Mouse (Mus musculus) kidney, adult 18-20 months (tissue): ENCODE data around the gene Cntnap5b.
A peak's percentile ranks its signal among the peaks of the same experiment; 100 is the strongest.
"Not testable (repeated sequence)": the region's sequence is repeated elsewhere in the genome, so short reads cannot be mapped to it uniquely, and the experiment has no call there.

Experiments used
- DNase-seq: peaks from one replicate; pipeline ENCODE4 v3.0.0; 2021

The Cntnap5b gene

DNA sequence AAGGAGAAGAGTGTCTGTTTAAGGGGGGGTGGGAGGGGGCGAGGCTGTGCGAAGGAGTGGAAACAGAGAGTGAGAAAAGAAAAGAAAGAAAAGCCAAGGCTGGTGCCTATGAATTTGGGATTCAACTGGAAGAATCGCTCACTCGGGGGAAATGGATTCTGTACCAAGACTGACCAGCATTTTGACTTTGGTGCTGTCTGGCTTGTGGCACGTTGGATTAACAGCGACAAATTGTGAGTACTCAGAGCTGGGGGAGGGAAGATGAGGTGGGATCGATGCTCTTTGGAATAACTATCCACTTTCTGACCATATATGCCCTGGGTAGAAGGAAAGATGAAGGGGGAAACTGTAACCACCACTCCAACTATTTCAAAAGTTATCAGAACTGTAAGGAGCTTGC lies at the start of gene Cntnap5b:
Gene Cntnap5b (plus strand): TSS at position 152 of the 400 bp plus-strand sequence.
- DNase-seq: no peak

DNA sequence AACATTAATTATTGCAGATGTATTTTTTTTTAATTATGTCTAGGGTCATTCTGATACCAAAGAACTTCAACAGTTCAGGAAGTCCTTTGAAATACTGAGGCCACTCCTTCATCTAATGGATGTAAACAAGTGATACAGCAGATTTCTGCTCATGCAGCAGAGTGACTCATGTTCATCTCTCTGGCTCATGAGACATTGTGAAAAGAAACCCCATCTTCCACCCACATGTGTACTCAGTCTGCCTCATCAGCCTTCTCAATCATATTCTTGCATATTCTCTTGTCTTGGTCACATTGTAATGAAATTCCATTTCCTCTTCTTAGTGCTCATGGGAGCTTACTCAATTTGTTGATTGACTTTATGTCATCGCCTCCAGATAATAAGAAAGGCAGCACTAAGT lies 12.6 kb upstream of the Cntnap5b start:
- DNase-seq: no peak

DNA sequence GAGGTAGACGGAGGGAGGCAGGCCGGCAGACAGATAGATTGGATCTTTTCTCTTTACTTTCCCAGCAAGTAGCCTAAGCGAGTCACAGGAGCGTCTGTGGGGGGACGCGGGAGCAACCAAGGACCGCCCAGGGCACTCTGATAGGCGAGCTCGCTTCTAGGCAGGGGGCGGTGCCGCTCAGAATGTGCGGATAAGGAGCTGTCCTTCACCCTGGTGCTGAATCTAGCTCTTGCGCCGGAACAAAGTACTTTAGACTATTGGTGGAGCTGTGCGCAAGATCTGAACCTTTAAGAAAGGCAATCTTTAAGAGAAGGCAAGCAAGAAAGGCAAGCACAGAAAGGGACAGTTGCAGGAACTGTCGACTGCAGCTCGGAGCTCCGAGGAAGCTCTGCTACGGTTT lies 382 bp upstream of the Cntnap5b start:
- peak; percentile 9 for DNase-seq

DNA sequence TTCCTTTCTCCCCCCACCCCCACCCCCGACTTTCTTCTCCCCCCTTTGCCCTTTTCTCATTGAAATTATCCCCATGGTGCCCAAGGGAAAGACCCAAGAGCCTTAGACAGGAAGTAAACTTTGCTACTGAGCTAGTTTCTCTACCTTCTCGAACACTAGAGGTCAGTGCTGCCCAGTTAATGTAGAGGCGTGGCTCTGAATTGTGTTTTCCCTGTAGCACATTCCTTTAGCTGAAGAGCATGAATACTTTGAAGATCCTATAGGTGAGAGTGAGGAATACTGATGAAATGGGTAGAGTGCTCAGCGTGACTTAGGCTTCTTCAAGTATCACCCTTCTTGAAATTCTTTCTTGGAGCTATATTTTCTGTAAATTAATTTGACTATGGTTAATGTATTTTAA lies 1.6 kb downstream of the Cntnap5b start:
- DNase-seq: no peak

DNA sequence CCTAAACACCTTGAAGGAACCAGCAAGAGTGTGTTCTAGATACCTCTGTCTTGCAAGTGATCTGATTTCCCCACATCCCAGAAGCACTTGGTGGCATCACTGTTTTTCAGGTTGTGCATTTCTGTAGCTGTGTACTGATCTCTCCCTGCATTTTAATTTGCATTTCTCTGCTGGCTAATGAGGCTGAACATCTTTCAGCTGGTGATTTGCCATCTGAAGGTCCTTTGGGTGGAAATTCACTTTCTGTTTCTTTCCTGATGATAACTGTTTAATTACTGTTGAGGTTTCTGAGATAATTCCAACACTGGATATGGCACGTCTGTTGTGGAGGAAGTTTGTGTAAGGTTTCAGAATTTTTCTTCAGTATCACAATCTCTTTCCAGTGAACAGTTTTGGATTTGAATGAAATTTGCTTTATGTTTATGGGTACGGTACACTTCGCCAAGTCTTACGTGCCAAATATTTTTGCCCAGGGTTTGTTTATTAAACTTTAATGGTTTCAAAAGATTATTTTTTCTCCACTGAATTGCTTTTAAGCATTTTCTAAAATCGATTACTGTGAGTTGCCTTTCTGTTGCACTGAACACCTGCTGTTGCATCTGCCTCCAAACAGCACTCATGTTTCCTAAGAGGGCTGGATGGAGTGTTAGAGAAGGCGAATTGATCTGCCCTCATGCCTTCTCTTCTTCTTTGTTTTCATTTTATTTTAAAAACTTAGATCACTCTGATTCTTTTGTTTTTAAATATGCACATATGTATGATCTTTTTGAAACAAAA lies 41.0 kb downstream of the Cntnap5b start:
- DNase-seq: no peak

DNA sequence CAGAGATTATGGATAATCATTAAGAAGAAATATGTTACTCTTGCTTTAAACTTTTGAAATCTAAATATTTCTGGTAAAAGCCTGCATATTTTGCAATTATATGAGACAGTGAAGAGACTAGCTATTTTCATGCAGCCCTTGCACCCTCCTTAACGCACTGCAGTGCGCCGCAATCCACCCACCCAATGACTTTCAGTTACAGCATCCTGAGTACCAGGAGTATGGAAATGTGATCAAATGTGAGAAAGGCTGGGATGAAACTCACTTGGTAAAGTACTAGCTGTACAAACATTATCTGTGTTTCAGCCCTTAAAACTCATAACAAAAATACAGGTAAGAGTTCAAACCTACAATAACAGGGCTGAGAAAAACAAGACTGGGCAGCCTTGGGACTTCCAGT lies 99.8 kb downstream of the Cntnap5b start:
- DNase-seq: no peak

DNA sequence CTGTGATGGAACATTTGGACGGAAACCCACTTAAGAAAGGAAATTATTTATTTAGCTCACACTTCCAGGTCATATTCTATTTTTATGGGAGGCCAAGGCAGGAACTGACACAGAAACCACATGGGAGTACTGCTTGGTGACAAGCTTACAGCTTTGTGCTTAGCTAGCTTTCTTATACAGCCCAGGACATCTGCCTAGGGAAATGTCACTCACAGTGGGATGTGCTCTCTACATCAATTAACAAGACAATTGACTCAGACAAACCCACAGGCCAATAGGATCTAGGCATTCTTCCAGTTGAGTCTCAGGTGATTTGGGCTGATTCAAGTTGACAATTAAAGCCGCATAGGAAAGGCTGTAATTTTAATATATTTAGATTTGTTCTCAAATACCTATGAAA lies 135.2 kb downstream of the Cntnap5b start:
- no peak for DNase-seq

DNA sequence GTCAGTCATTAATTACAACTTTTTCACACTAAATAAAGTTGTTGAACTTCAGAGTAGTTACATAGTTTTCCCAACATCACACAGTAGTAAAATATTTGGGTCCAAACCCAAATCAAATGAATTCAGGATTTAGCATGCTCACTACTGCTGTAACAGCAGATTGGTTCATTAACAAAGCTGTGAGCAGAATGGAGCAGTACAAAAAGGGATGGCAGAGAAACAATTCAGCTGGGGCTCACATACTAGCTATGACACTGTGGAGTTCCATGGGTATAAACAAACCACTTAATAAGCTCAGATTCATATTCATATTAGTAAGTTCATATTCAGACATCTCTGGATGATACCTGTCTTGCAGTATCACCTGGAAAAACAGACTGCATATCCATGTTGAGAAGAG lies 170.9 kb downstream of the Cntnap5b start:
- no peak for DNase-seq

DNA sequence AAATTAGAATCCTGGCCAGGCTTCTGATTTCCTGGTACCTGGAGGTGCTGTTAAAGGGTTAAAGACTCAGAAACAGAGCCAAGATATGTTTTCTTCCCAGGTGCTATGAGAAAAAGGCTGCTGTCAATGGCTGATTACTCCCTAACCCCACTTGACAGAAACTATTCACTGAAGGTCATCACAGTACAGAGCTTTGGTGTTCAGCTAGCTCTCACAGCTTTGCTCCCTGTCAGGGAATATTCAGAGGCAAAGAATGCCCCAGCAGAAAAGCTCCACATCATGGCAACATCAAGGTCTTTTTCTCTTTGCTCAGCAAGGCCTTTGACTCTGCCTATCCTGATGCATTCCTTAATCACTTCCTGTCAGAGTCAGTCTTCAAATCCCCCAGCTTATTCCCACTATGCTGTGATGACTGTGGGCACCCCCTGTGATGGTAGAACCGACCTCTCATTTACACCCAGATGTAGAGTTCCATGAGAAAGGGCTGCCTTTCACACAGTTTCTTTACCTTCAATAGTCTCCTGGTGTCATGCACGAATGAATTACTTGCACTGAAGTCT lies 186.9 kb downstream of the Cntnap5b start:
- no peak for DNase-seq

DNA sequence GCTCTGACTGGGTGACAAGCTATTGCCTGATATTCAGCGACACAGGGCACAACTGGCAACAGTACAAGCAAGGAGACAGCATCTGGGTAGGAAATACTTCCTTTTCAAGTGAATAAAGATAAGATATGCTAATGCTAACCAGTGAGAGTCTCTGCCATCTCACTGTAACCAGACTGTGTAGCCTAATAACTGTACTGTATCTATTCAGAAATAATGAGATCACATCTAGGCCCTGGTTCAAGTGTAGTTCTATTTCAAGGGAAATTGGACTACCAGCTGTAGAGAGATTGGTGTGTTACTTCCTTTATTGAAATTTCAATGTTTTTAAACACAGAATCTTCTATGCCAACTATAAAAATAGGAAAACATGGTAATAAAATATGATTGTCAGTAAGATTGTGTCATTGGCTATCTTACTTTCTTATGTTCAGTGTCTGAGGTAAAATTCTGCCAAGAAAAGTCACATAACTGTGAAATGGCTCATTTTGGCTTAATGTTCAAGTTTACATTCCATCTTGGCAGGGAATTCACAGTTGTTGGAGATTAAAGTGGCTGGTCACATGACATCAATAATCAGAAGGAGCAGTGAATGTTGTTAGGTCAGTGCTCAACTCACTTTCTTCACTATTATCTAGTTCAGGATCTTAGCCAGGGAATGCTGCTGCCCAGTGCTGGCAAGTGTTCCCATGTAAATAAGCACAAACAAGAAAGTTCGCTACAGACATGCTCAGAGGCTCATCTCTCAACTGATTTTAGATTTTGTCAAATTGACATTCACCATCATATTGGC lies 194.9 kb downstream of the Cntnap5b start:
- DNase-seq: no peak

DNA sequence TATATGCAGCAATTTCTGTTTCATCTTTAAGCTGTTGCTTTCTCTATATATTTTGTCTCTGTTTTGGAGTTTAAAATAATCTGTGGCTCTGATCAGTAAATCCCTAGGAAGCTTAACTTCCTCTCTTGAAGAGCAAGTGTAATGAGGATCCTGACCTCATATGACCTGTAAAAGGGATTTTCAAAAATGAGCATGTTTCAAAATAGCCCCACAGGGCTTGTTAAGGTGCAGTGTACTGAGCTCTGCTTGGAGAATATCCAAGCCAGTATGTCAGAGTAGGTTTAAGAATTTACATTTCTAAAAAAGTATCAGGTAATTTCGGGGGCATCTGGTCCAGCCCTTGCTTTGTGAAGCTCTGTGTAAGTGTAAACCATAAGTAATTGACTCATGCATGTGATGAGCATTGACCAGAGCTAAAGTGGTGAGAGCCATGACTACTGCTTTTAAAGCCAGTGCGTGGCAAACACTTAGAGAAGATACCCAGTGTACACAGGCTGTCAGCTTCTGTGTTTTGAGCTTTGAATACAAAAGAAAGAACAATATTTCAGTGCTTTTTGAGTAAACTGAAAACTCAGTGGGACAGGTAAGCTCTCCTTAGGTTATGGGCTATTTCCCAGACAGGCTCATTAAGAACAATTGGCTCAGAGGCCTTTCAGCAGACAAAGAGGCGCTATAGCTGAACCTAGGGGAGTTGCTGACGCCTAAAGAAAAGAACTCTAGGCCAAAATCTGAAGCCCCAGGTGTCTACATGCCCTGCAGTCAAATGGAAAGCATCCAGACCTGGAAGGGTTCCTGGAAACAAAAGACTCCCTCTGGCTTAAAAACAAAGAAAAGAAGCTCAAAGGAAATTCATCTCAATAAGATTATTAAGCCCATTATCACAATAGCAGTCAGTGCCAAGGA lies 197.9 kb downstream of the Cntnap5b start:
- DNase-seq: no peak

DNA sequence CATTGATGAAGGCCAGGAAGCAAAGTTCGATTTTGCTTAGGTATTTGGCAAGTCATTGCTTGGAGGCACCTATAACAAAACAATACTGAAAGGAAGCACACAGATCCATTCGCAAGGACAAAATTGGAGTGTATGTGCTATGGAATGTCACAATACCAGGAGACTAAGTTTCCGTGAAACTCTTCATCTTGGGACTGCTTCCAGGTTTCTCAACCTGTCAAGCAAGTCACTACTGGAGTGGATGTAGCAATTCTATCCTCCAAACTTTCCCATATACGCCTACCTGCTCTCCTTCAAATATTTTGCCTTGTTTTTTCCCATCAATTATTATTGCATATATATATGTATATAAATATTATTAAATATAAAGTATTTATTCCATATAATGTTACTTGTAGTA lies 228.7 kb downstream of the Cntnap5b start:
- not testable (repeated sequence) for DNase-seq

DNA sequence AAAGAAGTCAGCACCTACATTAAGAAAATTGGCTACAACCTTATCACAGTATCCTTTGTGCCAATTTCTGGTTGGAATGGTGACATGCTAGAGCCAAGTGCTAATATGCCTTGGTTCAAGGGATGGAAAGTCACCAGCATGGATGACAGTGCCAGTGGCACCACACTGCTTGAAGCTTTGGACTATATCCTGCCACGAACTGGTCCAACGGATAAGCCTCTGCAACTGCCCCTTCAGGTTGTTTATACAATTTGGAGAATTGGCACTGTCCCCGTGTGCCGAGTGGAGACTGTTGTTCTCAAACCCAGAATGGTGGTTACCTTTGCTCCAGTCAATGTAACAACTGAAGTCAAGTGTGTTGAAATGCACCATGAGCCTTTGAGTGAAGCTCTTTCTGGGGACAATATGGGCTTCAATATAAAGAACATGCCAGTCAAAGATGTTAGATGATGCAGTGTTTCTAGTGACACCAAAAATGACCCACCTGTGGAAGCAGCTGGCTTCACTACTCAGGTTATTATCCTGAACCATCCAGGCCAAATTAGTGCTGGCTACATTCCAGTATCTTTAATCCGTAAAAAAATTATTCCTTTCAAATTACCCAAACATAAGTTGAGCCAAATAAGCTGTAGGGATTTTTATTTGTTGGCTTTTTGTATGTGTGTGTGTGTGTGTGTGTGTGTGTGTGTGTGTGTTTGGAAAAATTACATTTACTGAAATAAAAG lies 233.6 kb downstream of the Cntnap5b start:
- no peak for DNase-seq

DNA sequence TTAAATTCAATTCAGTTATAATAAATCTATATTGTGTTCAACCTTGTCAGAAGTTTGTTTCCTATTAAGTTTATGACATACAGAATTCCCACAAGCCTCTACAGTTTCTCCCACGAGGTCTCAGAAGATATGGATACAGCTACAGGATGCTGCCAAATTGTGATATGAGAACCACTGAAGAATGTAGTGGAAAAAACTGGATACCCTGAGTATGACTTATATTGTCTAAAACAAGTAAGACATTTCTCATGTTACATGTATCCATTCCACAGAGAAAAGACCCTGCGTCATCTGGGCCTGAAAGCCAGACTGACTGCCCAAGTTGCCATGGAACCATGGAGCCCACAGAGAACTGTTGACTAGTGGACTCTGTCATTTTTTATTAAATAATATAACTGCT lies 269.2 kb downstream of the Cntnap5b start:
- no peak for DNase-seq

DNA sequence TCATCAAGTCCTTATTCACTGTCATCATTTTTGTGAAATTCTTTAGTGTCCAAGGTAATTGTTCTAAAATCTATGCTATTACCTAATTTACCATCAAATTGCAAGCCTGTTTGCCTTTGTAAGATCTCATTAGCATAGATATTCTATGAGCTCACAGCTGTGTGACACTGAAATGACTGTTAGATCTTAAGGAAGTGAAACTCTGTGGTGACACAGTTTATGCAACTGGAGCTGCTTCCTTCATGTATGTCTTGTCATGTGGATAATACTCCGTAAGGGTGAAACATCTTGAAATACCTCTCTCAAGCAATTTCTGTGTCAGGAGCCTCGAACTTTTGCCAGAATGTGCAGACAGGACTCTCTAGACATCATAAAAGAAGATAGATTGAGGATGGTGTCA lies 307.2 kb downstream of the Cntnap5b start:
- DNase-seq: no peak

DNA sequence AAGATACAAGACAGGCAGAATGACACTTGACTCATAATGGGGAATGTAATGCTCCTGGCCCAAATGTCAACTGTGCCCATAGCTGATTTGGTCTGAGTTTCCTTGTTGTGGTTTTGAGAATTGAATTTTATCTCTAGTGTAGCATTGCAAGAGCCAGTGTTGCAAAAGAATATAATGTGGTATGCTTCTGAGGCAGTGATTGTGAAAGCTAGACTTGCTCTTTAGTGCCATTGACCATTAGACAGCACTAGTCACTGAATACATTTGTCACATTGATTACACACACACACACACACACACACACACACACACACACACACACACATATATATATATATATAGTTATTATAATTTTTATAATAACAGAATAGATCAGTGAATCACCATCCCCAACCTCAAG lies 328.0 kb downstream of the Cntnap5b start:
- DNase-seq: no peak

DNA sequence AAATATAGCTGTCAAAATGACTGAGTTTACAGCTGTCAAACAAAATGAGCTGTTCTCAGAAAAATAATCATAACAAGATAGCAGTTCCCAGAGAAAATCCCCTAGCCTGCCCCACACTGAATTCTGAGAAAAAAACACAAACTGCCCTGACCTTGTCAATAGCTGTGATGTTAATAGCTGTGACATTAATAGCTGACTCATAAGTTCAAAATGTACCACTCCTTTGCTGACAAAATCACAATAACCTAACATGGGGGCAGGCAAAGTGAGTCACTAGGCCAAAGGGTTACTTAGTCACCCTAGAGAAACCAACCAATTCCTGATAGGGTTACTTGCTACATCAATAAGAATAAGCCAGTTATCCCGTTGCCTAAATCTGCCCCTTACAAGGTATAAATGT lies 328.5 kb downstream of the Cntnap5b start:
- no peak for DNase-seq

DNA sequence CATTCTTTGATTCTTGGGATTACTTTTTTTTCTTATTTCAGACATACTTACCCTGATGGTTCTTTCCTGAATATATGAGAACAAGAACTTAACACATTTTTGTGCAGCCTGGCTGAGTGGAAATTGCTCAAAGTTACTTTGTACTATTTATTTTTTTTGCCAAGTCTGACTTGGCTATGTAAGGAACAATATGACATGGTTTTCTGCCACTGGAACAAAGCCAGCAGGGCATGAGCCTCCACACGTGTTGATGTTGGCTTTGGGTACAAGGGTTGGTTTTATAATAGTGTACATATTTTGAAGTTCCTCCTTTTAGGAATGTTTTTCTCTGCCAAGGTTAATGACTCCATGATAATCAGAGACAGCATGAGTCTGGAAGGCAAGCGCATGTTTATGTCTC lies 331.8 kb downstream of the Cntnap5b start:
- DNase-seq: no peak

DNA sequence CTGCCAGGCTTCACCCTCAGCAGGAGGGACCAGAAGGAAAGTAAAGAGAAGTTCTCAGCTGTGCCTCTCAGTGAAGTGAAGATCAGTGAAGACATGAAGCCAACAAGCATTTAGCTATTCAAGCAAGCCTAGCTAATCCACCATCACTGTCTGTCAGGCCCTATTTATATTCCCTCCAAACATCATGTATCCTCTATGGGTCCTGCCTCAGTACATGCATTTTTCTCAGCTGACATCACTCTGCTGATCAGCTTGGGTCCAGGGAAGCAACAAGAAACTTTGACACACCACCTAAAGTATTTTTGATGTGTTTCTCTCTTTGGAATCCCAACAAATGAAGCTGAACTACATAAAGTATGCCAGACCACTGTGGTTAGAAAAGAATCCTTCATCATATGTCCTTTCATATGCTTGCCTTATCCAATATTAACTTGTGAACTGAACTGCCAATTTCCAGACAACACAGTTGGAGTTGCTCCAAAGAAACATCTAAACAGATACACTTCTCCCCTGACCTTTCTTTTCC lies 349.9 kb downstream of the Cntnap5b start:
- DNase-seq: no peak

DNA sequence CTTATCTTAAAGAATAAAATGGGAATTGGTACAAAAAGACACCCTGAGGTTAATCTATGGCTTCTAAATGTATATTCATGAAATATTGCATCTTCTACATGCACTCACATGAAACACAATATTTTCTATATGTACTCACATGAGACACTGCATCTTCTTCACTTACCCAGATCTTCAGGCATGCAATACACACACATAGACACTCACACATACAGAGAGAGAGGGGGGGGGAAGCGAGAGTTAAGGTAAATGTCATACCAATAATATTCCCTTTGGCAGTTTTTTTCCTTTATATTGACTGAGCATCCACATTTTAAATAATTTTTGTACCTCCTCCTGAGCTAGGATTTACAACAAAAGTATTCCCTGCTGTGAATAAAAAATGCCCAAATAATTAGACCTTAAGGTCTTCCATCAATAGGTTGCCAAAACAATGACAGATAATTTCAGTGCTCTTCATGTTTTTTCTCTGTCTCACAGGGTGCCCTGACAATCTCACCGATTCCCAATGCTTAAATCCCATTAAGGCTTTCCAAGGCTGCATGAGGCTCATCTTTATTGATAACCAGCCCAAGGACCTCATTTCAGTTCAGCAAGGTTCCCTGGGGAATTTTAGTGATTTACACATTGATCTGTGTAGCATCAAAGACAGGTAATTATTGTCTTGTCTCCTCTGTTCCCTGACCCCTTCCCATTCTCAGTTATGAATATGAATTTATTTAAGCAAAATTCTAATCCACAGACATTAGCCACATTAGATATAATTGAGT lies 391.2 kb downstream of the Cntnap5b start:
- DNase-seq: no peak

DNA sequence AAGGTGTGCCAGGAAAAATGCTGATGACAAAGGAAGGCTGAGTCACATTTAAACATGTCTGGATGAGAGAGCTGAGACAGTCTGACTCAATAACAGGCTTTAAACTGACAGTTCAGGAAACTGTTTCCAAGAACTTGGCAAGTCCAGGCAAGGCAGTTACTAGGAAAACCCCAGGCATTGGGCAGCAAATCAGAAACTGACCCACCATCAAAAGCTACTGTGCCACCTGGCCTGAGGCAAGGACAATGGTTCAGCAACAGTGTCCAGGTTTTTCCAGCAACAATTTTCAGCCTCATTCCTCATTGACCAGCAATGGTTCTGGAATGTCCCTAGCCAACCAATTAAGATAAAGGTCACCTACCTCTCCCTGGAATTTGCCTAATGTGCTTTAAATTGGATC lies 399.0 kb downstream of the Cntnap5b start:
- no peak for DNase-seq
